ENCODE assay signal across 8 mouse cellular contexts in genomic region chr10:91123828-91124822, GRCm38 (mm10). TPM values are rescaled to one million over a fixed set of nuclear protein-coding genes. Genes with fewer than 3 reads are reported as not detected.
DNase-seq lines count a peak whose midpoint lies in the region; ATAC-seq and TF ChIP-seq lines count a peak whose summit lies in the region.

TSS of gene Slc25a3 (minus strand) at chr10:91124059.

- H3K4me1 ChIP-seq in hindbrain, embryonic 10.5 days (replicated peaks): peaks cover 20% of the 10 kb centered on the region
- no peaks in the 10 kb centered on the region; the same call in 1 of the 2 replicates for H3K4me1 ChIP-seq in lung, postnatal 0 days (ENCODE audit: insufficient read depth, low read depth, low read length)

- TF ChIP-seq CTCF in lung, postnatal 0 days (IDR thresholded peaks at IDR 0.05): 0 out of 2 replicates have a peak, but pooled peaks have one; percentile 1

- H3K9ac ChIP-seq in lung, postnatal 0 days (replicated peaks; ENCODE audit: low read depth): peak within 1 kb of the TSS; percentile 91

- peak within 1 kb of the TSS; percentile 100 for H3K4me3 ChIP-seq in hindbrain, embryonic 10.5 days
- H3K4me3 ChIP-seq in lung, postnatal 0 days (ENCODE audit: low read depth, low read length): peak within 1 kb of the TSS; percentile 82

- TF ChIP-seq EP300 in lung, postnatal 0 days (IDR thresholded peaks at IDR 0.05): 0 out of 2 replicates have a peak, but pooled peaks have one; percentile 3

- no peaks in the 10 kb centered on the region for H3K27me3 ChIP-seq in hindbrain, embryonic 10.5 days (ENCODE audit: insufficient read depth, poor library complexity, severe bottlenecking)
- no peaks in the 10 kb centered on the region for H3K27me3 ChIP-seq in lung, postnatal 0 days (replicated peaks; ENCODE audit: insufficient read depth, low read length)

- peak; percentile 99 for DNase-seq in MN1 (ENCODE audit: low spot score)
- DNase-seq in cerebellum, adult 9-10 months: peak; percentile 97
- DNase-seq in hindbrain, embryonic 10.5 days (ENCODE audit: low spot score): peak; percentile 98
- peak; percentile 99 for DNase-seq in layer of hippocampus, adult 9-11 months
- peak; percentile 99 for DNase-seq in lung, postnatal 0 days (ENCODE audit: low spot score)
- peak; percentile 96 for DNase-seq in ovary, postnatal 14 days (ENCODE audit: low spot score)
- peak; percentile 99 for DNase-seq in thymus, postnatal 14 days

- peak within 1 kb of the TSS; percentile 72 for H3K4me2 ChIP-seq in lung, postnatal 0 days (replicated peaks; ENCODE audit: low read depth, low read length)

- WGBS in hindbrain, embryonic 10.5 days: 15% methylated on average over 59 of the region's 59 CpGs
- 10% methylated on average over 52 of the region's 59 CpGs for WGBS in lung, postnatal 0 days

- H3K36me3 ChIP-seq in hindbrain, embryonic 10.5 days: peaks cover 31% of the 10 kb centered on the region
- H3K36me3 ChIP-seq in lung, postnatal 0 days (ENCODE audit: insufficient read depth, low read length): no peaks in the 10 kb centered on the region; the same call in 1 of the 2 replicates

- peak; percentile 98 for ATAC-seq in frontal cortex, adult (ENCODE audit: low TSS enrichment)
- peak; percentile 100 for ATAC-seq in lung, postnatal 0 days

- no peaks in the 10 kb centered on the region for H3K9me3 ChIP-seq in hindbrain, embryonic 10.5 days
- H3K9me3 ChIP-seq in lung, postnatal 0 days (ENCODE audit: low read length): no peaks in the 10 kb centered on the region

- H3K27ac ChIP-seq in hindbrain, embryonic 10.5 days: peak within 1 kb of the TSS; percentile 96
- peak within 1 kb of the TSS; percentile 95 for H3K27ac ChIP-seq in lung, postnatal 0 days (ENCODE audit: low read length)

RNA-seq across cellular contexts. Expression of gene Slc25a3, which starts in this region (rescaled TPM):
- polyA plus RNA-seq in hindbrain, embryonic 10.5 days (2016; fragmentation: Nextera tagmentation; extraction: Ambion mirVana): 384 and 413 TPM in 2 replicates
- polyA plus RNA-seq in lung, postnatal 0 days (2015; fragmentation: Nextera tagmentation; extraction: Ambion mirVana): 336 and 358 TPM in 2 replicates

Comparison
In these comparisons a context has a peak if more than half of its experiments do, and no peak if none do; other contexts are left out.
1. Peak in every context shown above with its lines: DNase-seq, ATAC-seq, H3K4me3 ChIP-seq and H3K27ac ChIP-seq.